Mouse (Mus musculus): ENCODE measurements around the gene Mamdc2. TPM values are rescaled to one million over a fixed set of nuclear protein-coding genes. Genes with fewer than 3 reads are reported as not detected.

Gene Mamdc2
- total and polyA plus RNA-seq, 3 experiments = not detected

GRCm38 (mm10) chr19:23380968-23381367 is 67.3 kb downstream of the Mamdc2 start:
- no peaks in the 10 kb centered on the region for H3K36me3 ChIP-seq (ENCODE audit: control insufficient read depth in 1 of 2, insufficient read depth in 2 of 2, low read length in 2 of 2)
- H3K9ac ChIP-seq (ENCODE audit: control insufficient read depth, low read depth, low read length, poor library complexity, severe bottlenecking) = no peak overlapping the region
- no peaks in the 10 kb centered on the region for H3K79me2 ChIP-seq (ENCODE audit: control insufficient read depth, insufficient read depth, low read length, poor library complexity)
- no peaks in the 10 kb centered on the region for H3K27me3 ChIP-seq (ENCODE audit: control insufficient read depth in 1 of 2, insufficient read depth in 2 of 2, low read length in 2 of 2)
- no peak overlapping the region for H3K4me3 ChIP-seq (ENCODE audit: control insufficient read depth in 1 of 2, insufficient read depth in 1 of 2, low read depth in 2 of 2, low read length in 2 of 2)
- no peak overlapping the region for H3K27ac ChIP-seq (ENCODE audit: control insufficient read depth, low read depth, low read length)
- DNase-seq (ENCODE audit: low read depth, low spot score) = no peak
- TF ChIP-seq ZC3H11A (IDR thresholded peaks at IDR 0.05; ENCODE audit: low read depth, low read length) (no peak), CHD1 (IDR thresholded peaks at IDR 0.05; ENCODE audit: low read depth, low read length) (no peak)
- H3K9me3 ChIP-seq (replicated peaks; ENCODE audit: insufficient read depth, low read length) = no peaks in the 10 kb centered on the region
- no peaks in the 10 kb centered on the region for H3K4me1 ChIP-seq (ENCODE audit: control insufficient read depth in 1 of 2, insufficient read depth in 2 of 2, low read length in 2 of 2)

DNA sequence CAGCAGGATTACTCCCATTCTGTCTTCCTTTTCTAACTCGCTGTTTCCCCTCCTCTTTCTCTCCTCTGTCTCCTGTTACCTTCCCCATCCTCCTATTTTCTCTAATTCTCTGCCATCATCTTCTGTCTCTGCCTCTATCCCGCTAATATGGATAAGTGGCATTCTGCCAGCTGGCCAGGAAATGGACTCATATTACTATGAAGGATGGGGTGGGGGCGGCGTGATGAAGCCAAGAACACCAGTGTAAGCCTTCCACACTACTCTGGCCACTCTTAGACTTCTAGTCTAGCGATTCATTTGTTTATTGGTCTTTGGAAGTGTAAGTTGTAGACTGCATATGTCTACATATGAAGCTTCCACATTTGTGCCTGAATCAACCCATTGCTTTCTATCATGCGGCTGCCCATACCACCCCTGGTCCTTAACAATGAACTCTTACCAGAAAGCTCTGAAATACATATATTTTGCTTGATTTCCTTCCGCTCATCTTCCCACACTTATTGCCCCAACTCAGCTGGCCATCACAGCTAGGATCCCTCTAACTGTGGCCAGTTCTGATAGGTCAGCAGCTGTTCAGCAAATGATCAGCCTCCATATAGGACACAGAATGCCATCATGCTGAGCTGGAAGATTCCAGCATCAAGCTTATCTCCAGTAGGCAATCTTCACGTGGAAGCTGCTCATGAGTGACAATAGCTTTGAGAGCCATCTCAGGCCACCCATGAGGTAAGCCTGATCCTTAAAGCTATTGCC is 68.3 kb downstream of the Mamdc2 start:
- H3K27ac ChIP-seq (ENCODE audit: control insufficient read depth, low read depth, low read length) = no peak overlapping the region
- TF ChIP-seq POLR2AphosphoS5 (IDR thresholded peaks at IDR 0.05; ENCODE audit: borderline replicate concordance, low read depth, low read length) = no peak
- no peak for TF ChIP-seq ZKSCAN1 (IDR thresholded peaks at IDR 0.05; ENCODE audit: low read depth, low read length)
- H3K79me2 ChIP-seq (ENCODE audit: control insufficient read depth, insufficient read depth, low read length, poor library complexity) = no peaks in the 10 kb centered on the region
- no peak overlapping the region for H3K9ac ChIP-seq (ENCODE audit: control insufficient read depth, low read depth, low read length, poor library complexity, severe bottlenecking)
- no peaks in the 10 kb centered on the region for H3K9me3 ChIP-seq (replicated peaks; ENCODE audit: insufficient read depth, low read length)
- no peak for DNase-seq (ENCODE audit: low read depth, low spot score)
- no peaks in the 10 kb centered on the region for H3K36me3 ChIP-seq (ENCODE audit: control insufficient read depth in 1 of 2, insufficient read depth in 2 of 2, low read length in 2 of 2)
- no peak overlapping the region for H3K4me3 ChIP-seq (ENCODE audit: control insufficient read depth in 1 of 2, insufficient read depth in 1 of 2, low read depth in 2 of 2, low read length in 2 of 2)
- no peaks in the 10 kb centered on the region for H3K4me1 ChIP-seq (ENCODE audit: control insufficient read depth in 1 of 2, insufficient read depth in 2 of 2, low read length in 2 of 2)
- H3K27me3 ChIP-seq (ENCODE audit: control insufficient read depth in 1 of 2, insufficient read depth in 2 of 2, low read length in 2 of 2) = no peaks in the 10 kb centered on the region

DNA sequence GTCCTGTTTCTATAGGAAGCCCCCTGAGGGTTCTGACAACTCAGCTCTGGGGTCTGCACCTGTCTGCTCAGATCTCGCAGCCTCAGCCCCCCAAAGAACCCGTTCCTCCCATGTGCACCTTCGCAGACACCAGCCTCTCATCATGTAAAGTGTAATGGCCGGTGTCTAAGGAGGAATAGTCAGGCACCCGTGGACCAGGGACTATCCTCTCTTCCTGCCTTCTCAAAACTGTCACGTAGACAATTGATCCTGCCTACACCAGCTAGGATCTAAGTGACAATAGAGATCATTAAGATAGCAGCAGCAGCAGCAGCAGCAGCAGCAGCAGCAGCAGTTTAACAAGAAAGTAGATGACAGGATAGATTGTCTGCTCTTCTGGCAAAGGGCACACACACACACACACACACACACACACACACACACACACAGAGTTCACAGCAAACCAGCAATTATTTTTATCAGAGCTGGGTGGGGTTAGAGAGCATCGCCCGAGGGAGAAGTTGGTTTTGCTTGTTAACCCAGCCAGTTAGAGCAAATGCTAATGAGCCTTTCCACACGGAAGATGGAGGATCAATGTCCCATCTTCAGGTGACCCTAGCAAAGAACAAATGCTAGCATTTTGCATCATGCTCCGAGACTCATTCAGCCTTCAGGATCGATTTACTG is 71.6 kb downstream of the Mamdc2 start:
- DNase-seq (ENCODE audit: low read depth, low spot score) = no peak
- no peaks in the 10 kb centered on the region for H3K27me3 ChIP-seq (ENCODE audit: control insufficient read depth in 1 of 2, insufficient read depth in 2 of 2, low read length in 2 of 2)
- no peaks in the 10 kb centered on the region for H3K79me2 ChIP-seq (ENCODE audit: control insufficient read depth, insufficient read depth, low read length, poor library complexity)
- no peaks in the 10 kb centered on the region for H3K4me1 ChIP-seq (ENCODE audit: control insufficient read depth in 1 of 2, insufficient read depth in 2 of 2, low read length in 2 of 2)
- no peaks in the 10 kb centered on the region for H3K9me3 ChIP-seq (replicated peaks; ENCODE audit: insufficient read depth, low read length)
- TF ChIP-seq POLR2AphosphoS5 (IDR thresholded peaks at IDR 0.05; ENCODE audit: borderline replicate concordance, low read depth, low read length) (no peak), ELF1 (IDR thresholded peaks at IDR 0.05; ENCODE audit: low read depth, low read length) (no peak), POLR2A (IDR thresholded peaks at IDR 0.05; ENCODE audit: control insufficient read depth in 1 of 2, insufficient read depth in 1 of 2, low read depth in 1 of 2, low read length in 2 of 2, poor library complexity in 1 of 2) (no peak), TCF12 (IDR thresholded peaks at IDR 0.05; ENCODE audit: low read depth, low read length) (no peak), ETS1 (IDR thresholded peaks at IDR 0.05; ENCODE audit: low read depth, low read length) (no peak), USF2 (IDR thresholded peaks at IDR 0.05; ENCODE audit: borderline replicate concordance in 1 of 2, insufficient read depth in 1 of 2, low read depth in 1 of 2, low read length in 2 of 2) (no peak), BHLHE40 (IDR thresholded peaks at IDR 0.05; ENCODE audit: borderline replicate concordance, low read depth, low read length) (no peak), NELFE (IDR thresholded peaks at IDR 0.05; ENCODE audit: low read depth, low read length) (no peak), ZNF384 (IDR thresholded peaks at IDR 0.05; ENCODE audit: low read depth, low read length) (no peak)
- no peak overlapping the region for H3K9ac ChIP-seq (ENCODE audit: control insufficient read depth, low read depth, low read length, poor library complexity, severe bottlenecking)
- H3K27ac ChIP-seq (ENCODE audit: control insufficient read depth, low read depth, low read length) = no peak overlapping the region
- no peaks in the 10 kb centered on the region for H3K36me3 ChIP-seq (ENCODE audit: control insufficient read depth in 1 of 2, insufficient read depth in 2 of 2, low read length in 2 of 2)
- no peak overlapping the region for H3K4me3 ChIP-seq (ENCODE audit: control insufficient read depth in 1 of 2, insufficient read depth in 1 of 2, low read depth in 2 of 2, low read length in 2 of 2)

Measured in MEL (cell line).